Mouse (Mus musculus): ENCODE measurements around the gene Papss2.

Papss2 gene

DNA sequence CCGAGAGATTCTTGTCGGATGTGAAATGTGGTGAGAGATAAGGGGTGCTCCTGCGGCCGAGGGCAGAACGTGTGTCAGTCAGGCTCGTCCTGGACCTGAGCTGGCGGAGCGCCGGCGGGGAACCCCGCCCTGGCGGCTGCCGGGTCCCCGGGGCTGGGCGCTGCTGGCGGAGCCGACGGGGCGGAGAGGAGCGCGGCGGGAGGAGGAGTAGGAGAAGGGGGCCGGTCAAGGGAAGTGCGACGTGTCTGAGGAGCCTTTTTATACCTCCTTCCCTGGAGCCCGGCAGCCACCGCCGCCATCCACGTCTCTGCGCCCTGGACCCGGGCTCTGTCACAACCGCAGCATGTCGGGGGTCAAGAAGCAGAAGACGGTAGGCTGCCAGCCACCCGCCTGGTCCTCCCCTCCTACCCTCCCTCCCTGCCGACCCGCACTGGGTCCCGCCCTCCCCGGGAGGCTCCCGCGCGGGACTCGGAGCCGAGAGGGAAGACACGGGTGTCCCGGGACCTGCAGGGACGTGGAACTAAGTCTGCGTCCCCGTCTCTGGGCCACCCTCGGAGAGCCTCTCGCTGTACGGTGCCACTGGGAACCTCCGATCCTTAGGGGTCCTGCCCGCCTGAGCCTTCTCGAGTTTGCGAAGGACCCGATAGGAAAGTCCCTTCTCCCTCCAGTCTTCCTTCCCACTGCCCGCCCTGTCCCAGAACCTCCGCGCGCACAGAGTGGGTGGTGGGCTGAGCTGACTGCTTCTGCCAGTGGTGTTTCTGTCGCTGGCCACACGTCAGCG is at the start of gene Papss2:
Gene Papss2, plus strand, starts transcription at position 285 of the 781 bp plus-strand sequence.
- in situ Hi-C loops (cut with MboI, MseI) = no loop called here

DNA sequence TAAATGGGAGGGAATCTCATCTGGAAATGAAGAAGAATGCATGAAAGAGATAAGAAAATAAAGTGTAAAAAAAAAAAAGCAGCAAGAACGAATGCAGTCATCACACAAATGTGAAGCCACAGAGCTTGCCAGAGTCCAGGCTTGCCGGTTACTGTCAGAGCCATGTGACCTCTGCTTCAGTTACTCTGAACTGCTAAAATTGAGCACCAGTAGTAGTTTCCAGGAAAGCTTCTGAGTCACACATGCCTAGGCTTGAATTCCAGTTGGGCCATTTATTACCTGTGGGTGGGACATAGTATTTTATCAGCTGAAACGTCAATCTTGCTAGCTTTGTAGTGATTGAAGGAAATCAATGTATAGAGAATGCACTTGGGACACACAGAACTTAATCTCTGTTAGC is 48.2 kb upstream of the Papss2 start:
- in situ Hi-C loops (cut with MboI, MseI) = no loop called here

DNA sequence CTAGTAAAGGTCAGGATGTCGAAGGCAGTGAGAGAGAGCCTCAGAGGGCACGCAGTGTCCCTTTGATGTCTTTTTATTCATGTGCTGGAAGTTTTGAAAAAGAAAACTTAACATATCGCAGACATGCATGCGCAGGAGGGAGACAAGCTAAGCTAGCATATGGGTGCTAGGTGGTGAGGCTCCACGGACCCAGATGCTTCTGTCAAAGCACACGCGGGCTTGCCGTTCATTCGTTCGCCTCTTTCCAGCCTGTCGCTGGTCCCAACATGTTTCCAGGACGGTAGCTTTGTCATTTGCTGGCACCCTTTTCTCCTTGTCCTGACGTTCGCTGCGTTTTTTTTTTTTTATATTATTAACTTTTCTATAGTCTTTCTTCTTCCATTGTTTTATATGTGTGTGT is 47.4 kb upstream of the Papss2 start:
- in situ Hi-C loops (cut with MboI, MseI) = no loop called here

DNA sequence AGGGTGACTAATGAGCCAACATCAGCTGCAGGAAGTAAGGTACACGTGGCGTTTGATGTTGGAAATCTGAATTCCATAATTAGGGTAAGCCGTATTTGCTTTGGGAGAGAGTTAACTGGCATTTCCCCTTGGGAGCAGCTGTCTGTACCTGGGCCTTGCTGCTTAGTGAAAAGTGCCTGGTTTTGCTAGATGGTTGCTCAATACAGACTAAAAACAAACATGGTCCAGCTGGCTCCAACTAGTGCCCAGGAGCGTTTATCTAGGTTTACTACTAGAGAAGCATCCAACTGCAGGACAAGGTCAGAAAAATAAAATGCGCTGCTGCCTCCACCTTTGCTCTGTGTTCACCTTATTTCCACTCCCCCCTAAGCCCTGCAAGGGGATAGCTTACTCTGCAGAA is 45.1 kb upstream of the Papss2 start:
- in situ Hi-C loops (cut with MboI, MseI) = no loop called here

DNA sequence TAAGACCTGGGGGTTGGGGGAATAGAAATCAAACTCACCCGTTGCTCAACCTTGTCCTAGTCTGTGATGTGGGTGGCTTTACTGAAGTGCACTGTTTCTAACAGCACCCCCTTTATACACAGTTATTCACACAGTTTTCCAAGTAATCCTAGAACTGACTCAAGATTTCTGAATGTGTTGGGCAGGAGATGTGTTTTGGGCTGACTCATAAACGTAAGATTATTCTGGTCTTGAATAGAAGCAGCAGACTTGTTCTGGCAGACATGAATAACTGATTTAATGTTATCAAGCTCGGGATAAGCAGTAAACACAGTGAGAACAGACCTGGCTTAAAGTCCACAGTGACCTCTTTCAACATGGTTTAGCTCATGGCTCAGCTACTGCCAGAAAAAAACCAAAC is 44.1 kb upstream of the Papss2 start:
- in situ Hi-C loops (cut with MboI, MseI) = no loop called here

DNA sequence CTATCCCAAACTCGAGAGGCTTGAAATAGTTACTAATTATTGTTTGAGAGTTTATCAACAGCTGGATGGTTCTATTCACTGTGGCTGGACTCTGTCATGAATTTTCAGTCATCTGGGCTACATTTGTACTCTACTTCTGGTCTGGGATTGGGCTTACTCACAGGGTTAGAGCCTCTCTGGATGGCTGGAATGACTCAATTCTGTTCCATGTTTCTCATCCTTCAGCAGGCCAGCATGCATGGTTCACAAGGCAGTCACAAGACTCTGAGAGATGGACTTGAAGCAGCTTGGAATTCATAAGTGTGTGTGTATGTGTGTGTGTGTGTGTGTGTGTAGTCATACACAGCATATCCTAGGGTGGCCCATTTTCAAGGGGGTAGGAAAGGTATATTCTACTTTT is 43.5 kb upstream of the Papss2 start:
- in situ Hi-C loops (cut with MboI, MseI) = no loop called here

DNA sequence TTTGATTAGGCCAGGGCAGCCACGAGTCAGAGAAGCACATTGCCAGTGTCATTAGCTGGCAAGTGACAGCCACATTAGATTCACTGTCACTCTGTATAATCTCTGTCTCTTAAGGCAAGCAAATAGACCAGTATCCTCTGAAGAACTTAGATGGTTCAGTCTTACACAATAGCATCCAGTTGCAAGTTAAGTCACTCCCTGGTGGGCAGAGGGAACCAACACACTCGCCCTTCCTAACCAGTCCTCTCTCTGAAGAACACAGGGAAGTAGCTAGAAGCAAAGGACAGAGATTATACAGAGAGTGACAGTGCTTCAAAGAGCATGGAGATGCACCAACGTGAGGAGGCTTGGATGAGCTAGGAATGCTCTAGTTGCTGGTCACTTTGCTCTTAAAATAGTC is 42.3 kb upstream of the Papss2 start:
- in situ Hi-C loops (cut with MboI, MseI) = no loop called here

DNA sequence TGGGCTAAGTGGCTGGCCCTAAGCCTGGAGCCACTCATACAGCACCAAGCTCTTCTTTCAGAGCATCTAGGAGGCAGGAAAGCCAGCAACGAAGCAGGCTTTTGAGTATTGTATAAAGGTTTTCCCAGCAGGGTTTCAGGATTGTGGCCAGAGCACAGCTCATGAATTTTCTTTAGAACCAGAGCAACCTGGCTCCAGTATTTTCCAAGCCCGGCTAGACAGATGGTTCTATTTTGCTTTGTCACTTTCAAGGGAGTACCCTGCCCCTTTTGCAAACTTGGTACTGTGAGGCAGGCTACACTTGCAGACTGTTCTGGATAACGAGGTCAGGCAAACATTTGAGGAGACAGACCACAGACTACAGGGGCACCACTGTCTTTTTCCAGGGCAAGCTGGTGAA is 40.3 kb upstream of the Papss2 start:
- in situ Hi-C loops (cut with MboI, MseI) = no loop called here

DNA sequence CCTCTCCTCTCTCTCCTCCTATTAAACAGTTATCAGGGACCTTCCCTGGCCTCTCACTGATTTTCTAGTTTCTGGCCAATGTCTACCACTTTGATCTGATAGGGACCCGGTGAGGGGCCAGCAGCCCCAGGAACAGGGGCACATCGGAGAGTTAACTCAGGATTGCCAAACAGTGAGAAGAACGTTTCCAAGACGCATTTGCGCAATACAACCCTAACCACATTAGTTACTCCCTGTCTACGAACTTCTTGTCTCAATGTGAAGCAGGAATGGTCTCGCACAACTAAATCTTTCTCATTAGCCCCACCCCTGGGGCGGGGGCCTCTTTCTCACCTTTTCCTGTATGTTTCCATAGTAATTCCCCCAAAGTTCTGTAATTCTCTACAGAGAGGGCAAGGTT is 28.6 kb upstream of the Papss2 start:
- in situ Hi-C loops (cut with MboI, MseI) = no loop called here

DNA sequence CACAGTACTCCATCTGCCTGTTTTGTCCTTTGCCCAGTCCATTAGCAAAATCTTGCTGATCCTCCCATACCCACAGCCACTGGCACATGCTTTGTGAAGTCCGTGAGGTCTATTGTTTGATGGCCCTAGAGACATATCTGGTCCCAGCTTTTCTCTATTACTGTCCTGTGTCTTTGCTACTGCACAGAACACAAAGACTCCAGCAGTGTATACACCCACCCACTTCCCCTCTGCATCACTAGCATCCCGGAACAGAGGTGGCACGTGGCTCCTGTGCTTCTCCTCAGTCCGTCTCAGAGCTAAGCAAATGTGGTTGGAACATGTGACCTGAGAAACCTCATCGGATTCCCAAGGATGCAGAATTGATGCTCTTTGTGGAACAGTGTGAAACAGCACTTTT is 28.1 kb upstream of the Papss2 start:
- in situ Hi-C loops (cut with MboI, MseI) = no loop called here

DNA sequence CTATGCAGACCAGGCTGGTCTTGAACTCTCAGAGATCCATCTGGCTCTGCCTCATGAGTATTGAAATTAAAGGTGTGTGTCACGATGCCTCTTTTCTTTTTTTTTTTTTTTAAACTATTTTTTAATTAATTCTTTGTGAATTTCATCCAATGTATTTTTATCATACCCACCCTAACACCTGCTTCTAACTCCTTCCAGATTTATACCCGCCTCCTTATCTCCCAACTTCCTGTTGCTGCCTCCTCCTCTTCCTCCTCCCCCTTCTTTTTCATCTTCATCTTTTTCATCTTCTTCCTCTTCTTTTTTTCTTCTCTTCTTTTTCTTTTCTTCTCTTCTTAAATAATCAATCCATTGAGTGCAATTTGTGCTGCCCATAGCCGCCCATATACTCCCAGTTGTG is 27.1 kb upstream of the Papss2 start:
- in situ Hi-C loops (cut with MboI, MseI) = no loop called here

DNA sequence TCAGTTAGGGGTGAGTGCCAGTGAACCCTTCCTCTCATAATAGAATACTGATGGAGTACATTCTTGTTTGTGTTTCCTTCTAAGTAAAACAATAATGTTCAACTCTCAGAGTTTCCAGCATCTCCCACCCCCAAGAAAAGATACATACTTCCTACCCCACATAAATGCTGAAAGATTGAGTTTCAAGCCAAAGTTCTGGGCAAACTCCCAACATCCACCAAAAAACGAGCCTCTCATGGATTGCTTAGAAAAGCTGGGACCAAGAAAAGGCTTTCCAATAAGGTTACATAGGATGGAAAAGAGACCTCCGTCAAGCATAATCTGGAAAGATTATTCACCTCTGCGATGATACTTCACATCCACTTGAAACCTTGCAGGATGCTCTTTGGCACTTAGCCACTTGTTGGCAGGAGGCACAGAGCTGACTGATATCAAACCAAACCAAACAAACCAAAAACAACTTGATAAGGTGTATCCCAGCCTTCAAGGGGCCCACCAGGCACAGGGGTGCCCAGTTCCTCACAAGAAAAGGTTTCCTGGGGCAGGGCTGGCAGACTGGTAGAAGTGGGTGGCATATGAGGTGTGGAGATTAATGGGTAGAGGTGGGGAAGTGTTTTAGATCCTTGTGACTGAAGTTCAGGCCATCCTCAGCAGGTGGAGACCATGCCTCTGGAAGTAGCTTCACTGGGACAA is 26.5 kb upstream of the Papss2 start:
- in situ Hi-C loops (cut with MboI, MseI) = no loop called here

DNA sequence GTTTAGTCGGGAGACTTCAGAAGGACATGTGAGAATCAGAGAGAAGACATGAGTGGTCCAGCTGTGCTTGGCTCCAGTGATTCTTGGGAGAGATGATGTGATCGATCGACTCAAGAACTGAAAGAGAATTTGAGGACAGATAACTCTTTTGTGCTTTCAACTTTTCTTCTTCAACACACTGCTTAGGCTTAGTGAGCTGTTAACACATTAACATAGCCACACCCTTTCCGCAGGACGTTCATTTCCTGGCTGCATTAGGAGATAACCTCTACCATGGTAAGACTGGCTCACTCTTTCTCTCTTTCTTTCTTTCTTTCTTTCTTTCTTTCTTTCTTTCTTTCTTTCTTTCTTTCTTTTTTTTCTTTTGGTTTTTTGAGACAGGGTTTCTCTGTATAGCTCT is 25.9 kb upstream of the Papss2 start:
- in situ Hi-C loops (cut with MboI, MseI) = no loop called here

DNA sequence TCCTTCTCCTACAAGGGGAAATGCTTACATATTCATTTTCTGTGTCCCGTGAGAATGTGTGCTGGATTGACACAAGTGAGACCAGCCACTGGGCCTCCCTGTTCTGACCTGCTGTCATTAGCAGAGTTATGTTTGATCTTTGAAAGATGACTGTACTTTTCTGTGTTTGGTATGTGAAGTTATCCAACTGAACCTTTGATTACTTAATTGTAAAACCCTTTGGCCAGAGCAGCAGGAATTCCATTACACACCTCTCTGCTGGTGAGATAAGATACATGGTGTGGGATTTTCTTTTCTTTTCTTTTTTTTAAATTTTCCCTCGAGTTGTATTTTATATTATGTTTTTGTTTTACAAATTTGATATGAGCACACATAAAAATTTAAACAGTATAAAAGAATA is 23.4 kb upstream of the Papss2 start:
- in situ Hi-C loops (cut with MboI, MseI) = no loop called here

DNA sequence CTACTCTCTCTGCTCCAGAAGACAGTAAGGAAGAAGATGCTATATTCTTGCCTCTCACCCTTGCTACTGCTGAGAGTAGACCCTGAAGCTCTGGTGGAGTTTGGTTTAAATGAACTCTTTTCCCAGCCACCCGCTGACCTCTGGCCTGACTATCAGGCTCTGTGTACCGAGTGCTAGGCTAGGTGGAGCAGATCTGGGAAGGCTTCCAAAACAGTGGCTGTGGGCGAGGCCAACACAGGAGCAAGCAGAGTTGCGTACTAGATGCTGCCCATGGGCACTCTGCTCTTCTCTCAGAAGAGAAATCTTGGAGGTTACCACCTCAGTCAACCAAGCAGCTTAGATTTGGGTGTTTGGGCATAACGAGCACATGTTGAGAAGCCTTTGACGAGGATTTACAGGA is 22.3 kb upstream of the Papss2 start:
- in situ Hi-C loops (cut with MboI, MseI) = no loop called here

DNA sequence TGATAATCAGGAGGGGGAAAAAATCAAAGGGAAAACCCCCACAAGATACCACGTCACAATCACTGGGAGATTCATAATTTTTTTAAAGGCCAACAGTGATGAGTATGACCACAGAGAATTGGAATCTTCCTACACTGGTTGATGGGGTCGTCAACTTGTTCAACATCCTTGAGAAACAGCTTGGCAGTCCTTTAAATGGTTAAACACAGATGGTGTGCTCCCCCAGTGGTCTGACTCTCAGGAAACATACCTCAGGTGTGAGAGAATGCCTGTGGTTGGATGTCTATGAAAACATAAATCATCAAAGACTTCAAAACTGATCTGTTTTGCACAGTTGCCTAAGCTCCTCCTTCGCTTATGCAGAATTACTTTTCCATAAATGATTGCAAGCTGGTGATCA is 20.7 kb upstream of the Papss2 start:
- in situ Hi-C loops (cut with MboI, MseI) = no loop called here

DNA sequence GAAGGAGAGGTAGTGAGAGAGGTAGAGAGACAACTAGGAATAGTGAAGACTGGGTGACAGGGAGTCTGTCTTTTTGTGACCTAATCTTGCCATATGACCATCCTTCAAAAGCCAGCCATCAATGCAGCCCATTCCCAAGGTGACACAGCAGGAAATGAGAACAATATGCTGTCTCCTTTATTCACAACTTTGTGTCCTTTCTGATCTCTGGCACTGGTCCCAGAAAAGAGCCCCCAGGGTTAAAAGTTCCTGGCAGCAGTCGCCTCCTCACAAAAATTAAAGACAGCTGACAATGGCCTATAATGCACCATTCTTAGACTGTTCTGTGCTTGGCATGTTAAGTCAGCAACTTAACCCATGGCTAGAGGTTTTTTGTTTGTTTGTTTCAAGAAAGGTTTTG is 17.8 kb upstream of the Papss2 start:
- in situ Hi-C loops (cut with MboI, MseI) = no loop called here

DNA sequence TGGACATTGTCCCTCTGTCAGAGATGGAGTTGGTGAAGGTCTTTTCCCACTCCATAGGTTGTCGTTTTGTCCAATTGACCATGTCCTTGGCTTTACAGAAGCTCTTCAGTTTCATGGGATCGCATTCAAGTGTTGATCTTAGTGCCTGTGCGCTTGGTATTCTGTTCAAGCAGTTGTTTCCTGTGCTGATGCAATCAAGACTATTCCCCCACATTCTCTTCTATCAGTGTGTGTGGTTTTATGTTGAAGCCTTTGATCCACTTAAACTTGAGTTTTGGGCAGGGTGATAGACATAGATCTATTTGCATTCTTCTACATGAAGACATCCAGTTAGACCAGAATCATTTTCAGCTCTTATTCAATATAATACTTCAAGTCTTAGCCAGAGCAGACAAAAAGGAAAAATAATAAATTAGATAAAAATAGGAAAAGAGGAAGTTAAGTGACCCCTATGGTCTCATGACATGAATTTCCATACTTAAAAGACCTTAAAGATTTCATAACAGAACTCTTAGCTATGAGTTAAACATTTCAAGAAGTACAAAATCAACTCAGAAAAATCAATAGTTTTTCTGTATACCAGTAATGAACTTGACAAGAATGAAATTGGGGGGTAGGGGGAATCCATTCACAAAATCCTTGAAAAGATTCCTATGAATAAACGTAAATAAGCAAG is 12.4 kb upstream of the Papss2 start:
- in situ Hi-C loops (cut with MboI, MseI) = no loop called here

DNA sequence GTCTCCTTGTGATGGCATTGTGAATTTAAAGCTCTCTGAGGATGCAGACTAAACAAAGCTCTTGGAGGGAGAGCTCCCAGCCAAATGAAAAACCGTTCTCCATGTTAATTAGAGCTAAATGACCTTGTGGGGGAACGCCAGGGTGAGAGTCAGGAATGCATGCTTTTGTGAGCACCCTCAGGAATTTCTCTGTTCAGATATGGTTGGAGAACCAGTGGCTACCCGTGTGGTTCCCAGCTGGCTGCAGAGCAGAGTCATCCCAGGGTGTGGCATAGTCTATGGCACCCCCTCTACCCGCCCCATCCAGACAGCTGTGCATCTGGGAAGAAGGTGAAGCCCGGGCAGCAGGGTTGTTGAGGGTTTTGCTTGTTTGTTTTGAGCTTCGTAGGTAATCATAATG is 7.9 kb upstream of the Papss2 start:
- in situ Hi-C loops (cut with MboI, MseI) = no loop called here

DNA sequence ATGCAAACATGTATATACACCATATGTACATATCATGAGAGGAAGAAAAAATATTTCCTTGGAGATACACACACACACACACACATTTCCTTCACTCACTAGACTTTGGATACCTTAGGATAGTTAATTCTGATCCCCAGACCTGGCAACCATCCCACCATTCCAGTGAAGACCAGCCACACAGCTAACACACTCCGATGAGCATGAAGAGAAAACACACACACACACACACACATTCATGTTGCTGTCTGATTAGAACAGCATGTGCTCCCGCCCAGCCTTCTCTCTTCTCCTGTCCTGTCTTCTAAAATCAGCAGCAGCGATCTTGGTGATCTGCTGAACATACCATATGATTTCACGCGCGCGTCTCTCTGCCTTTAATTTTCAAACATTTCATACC is 2.8 kb upstream of the Papss2 start:
- in situ Hi-C loops (cut with MboI, MseI) = loop anchor here (5.0 kb wide), 1 partner anchor 95 kb away; no protein-coding TSS in a partner anchor

DNA sequence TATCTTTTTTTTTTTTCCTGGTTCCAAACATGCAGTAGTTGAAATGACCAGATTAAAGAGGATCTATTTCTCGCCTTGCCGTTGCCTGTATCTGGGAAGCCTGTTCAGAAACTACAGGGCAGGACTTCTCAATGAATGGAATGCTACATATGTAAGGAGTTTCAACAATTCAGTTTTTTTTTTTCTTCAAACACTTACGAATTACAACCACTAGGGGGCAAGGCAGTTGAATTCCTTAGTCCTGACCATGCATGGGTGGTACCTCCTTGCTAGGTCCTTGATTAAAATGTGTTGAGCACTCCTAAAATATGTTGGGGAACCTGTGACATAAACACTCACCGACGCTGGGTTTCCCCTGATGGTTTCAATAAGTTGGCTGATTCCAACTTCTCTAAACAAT is 1.7 kb upstream of the Papss2 start:
- in situ Hi-C loops (cut with MboI, MseI) = loop anchor here (5.0 kb wide), 1 partner anchor 93 kb away; no protein-coding TSS in a partner anchor

DNA sequence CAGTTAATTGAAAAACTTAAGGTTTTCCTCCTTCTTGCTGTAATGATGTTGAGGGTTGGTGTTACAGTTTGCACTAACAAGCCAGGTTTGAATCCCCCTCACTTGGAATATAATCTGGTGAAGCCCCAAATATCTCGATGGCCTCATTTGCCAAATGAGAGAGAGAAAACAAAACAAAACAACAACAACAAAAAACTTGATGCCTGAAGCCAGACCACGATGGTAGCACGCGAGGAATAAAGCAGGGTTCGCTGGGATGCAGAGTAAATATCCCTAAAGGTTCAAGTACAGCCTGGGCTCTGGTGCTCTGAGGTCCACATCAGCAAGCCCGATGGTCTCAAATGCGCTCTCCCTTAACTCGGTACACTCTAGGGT is 472 bp upstream of the Papss2 start:
- in situ Hi-C loops (cut with MboI, MseI) = no loop called here

DNA sequence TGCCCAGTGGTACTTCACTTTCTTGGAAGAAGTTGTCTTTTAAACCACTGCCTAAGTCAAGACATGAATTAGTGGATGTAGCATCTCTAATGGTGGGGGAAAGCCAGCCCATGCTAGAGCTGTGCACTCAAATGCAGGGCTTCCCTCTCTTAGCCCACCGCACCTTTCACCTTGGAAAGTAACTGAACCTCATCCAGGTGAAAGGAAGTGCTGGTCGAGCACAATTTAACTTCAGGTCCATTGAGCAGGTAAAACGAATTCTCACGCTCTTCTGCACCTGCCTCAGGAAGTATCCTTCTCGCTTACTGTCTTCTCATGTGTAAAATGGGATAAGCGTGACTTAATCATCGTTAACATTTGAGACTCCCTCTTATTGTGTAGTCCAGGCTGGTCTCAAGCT is 3.4 kb downstream of the Papss2 start:
- in situ Hi-C loops (cut with MboI, MseI) = no loop called here
